Mouse (Mus musculus): ENCODE measurements around the gene Olfr1510.

GRCm38 (mm10) chr14:52368741-52369140 is 45.4 kb downstream of the Olfr1510 start:
- TF ChIP-seq CTCF (IDR thresholded peaks at IDR 0.05; ENCODE audit: control insufficient read depth, insufficient read depth, insufficient replicate concordance, low read depth, low read length) (no peak), POLR2A (IDR thresholded peaks at IDR 0.05; ENCODE audit: control insufficient read depth, low read depth, low read length) (no peak)
